26 mouse cellular contexts compared by ENCODE assay signal in the genomic region with DNA sequence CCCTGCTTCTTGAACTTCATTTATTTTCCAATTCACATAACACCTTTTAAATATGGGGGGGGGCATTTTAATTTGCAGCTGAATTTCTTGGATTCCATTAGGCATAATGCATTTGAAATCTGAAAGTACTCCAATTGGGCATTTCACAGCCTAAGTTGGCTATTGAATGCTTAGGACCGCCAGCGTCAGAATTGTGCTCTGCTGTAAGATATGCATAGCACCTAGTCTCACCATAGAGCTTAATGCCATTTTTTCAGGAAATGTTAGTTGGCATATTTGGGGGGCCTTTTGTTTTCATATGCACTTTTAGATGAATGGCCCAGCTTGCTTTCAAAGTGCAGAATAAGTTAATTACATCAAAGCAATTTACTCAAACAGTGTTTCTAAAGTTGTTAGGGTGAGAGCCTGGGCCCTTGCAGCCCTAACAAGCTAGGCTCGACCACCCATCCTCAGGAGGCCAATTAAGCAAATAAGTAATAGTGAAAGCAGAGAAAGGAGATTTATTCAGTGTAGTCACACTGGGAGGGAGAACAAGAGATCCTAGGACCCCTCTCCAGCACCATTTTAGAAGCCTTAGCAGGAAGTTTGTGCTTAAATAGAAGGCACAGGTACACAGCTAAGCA. TPM values are rescaled to one million over a fixed set of nuclear protein-coding genes. Genes with fewer than 3 reads are reported as not detected.
DNase-seq lines count a peak whose midpoint lies in the region; ATAC-seq and TF ChIP-seq lines count a peak whose summit lies in the region.
"Had no signal": no experiment of that assay in that cellular context is flagged by ENCODE, and none has a peak within 500 bp of the region (broad histone marks: within the 10 kb centered on the region; RNA-seq: fewer than 3 reads in every experiment).

No protein-coding gene starts in this region.

- H3K36me3 ChIP-seq in forebrain, embryonic 13.5 days (ENCODE audit: poor library complexity, severe bottlenecking): no peaks in the 10 kb centered on the region
- H3K36me3 ChIP-seq in forebrain, embryonic 10.5 days (replicated peaks): no peaks in the 10 kb centered on the region
- no peaks in the 10 kb centered on the region for H3K36me3 ChIP-seq in forebrain, embryonic 15.5 days
- no peaks in the 10 kb centered on the region for H3K36me3 ChIP-seq in forebrain, embryonic 11.5 days (ENCODE audit: control insufficient read depth, insufficient read depth, low read length)
- no peaks in the 10 kb centered on the region for H3K36me3 ChIP-seq in forebrain, postnatal 0 days (ENCODE audit: insufficient read depth)
- H3K36me3 ChIP-seq: embryonic facial prominence, embryonic 13.5 days; embryonic facial prominence, embryonic 15.5 days; G1E had no signal

- no peaks in the 10 kb centered on the region for H3K9me3 ChIP-seq in forebrain, embryonic 13.5 days (replicated peaks)
- H3K9me3 ChIP-seq in forebrain, embryonic 10.5 days: no peaks in the 10 kb centered on the region
- H3K9me3 ChIP-seq in forebrain, embryonic 15.5 days: no peaks in the 10 kb centered on the region
- H3K9me3 ChIP-seq in forebrain, embryonic 11.5 days (ENCODE audit: control insufficient read depth, low read length): no peaks in the 10 kb centered on the region
- no peaks in the 10 kb centered on the region for H3K9me3 ChIP-seq in forebrain, postnatal 0 days (ENCODE audit: low read length)
- H3K9me3 ChIP-seq: embryonic facial prominence, embryonic 13.5 days; embryonic facial prominence, embryonic 15.5 days; G1E had no signal

- no peak overlapping the region for H3K9ac ChIP-seq in forebrain, embryonic 13.5 days
- H3K9ac ChIP-seq in forebrain, embryonic 15.5 days (replicated peaks): no peak overlapping the region
- H3K9ac ChIP-seq in forebrain, embryonic 11.5 days (ENCODE audit: low read length): no peak overlapping the region
- no peak overlapping the region for H3K9ac ChIP-seq in forebrain, postnatal 0 days
- H3K9ac ChIP-seq: embryonic facial prominence, embryonic 13.5 days; embryonic facial prominence, embryonic 15.5 days had no signal

- ATAC-seq in forebrain, embryonic 13.5 days: peak; percentile 50; the same call in 1 of the 2 replicates
- peak; percentile 55; the same call in 1 of the 2 replicates for ATAC-seq in forebrain, embryonic 15.5 days (replicated peaks)
- ATAC-seq in forebrain, embryonic 11.5 days (replicated peaks; ENCODE audit: low FRiP score): no peak; the same call in 1 of the 2 replicates
- ATAC-seq in forebrain, postnatal 0 days: peak; percentile 36; the same call in 1 of the 2 replicates
- ATAC-seq: activated CD4-positive, CD25-positive, alpha-beta regulatory T cell, adult 4 months; CD4-positive, CD25-positive, alpha-beta regulatory T cell, adult 4 months; Patski had no signal

- no peak overlapping the region for H3K4me3 ChIP-seq in forebrain, embryonic 13.5 days
- H3K4me3 ChIP-seq in forebrain, embryonic 10.5 days: no peak overlapping the region
- no peak overlapping the region for H3K4me3 ChIP-seq in forebrain, embryonic 15.5 days
- no peak overlapping the region for H3K4me3 ChIP-seq in forebrain, embryonic 11.5 days (ENCODE audit: low read depth, low read length)
- no peak overlapping the region for H3K4me3 ChIP-seq in forebrain, postnatal 0 days (ENCODE audit: low read depth, low read length)
- H3K4me3 ChIP-seq: embryonic facial prominence, embryonic 13.5 days; embryonic facial prominence, embryonic 15.5 days; erythroblast, embryonic 14.5 days had no signal

- no peaks in the 10 kb centered on the region for H3K4me1 ChIP-seq in forebrain, embryonic 13.5 days
- 0 out of 2 replicates have a peak, but pooled peaks cover 4% of the 10 kb centered on the region for H3K4me1 ChIP-seq in forebrain, embryonic 10.5 days
- no peaks in the 10 kb centered on the region for H3K4me1 ChIP-seq in forebrain, embryonic 15.5 days
- no peaks in the 10 kb centered on the region for H3K4me1 ChIP-seq in forebrain, embryonic 11.5 days (replicated peaks; ENCODE audit: control insufficient read depth, insufficient read depth, low read length)
- no peaks in the 10 kb centered on the region for H3K4me1 ChIP-seq in forebrain, postnatal 0 days (ENCODE audit: insufficient read depth)
- H3K4me1 ChIP-seq: embryonic facial prominence, embryonic 13.5 days; embryonic facial prominence, embryonic 15.5 days had no signal

- DNase-seq in forebrain, embryonic 10.5 days (ENCODE audit: extremely low spot score, low spot score): no peak
- DNase-seq in forebrain, embryonic 11.5 days (ENCODE audit: low spot score): no peak
- DNase-seq in forebrain, postnatal 0 days: peak; percentile 6
- DNase-seq in gastrocnemius, postnatal 4 days (ENCODE audit: low spot score in 2 of 2): no peak
- DNase-seq: adrenal gland, adult 8-10 months; adrenal gland, postnatal 14 days; adrenal gland, postnatal 36 days; B cell, adult 2 months; cerebellum, adult 11 months; cerebellum, adult 18-20 months; cerebellum, adult 8-10 months; cerebellum, adult 9-11 months; cerebellum, postnatal 14 days; cerebellum, postnatal 36 days; embryo, embryonic 11 days had no signal

- peaks cover 46% of the 10 kb centered on the region for H3K27me3 ChIP-seq in forebrain, embryonic 13.5 days
- H3K27me3 ChIP-seq in forebrain, embryonic 10.5 days (ENCODE audit: poor library complexity, severe bottlenecking): peaks cover 40% of the 10 kb centered on the region; the same call in 1 of the 2 replicates
- peaks cover 13% of the 10 kb centered on the region for H3K27me3 ChIP-seq in forebrain, embryonic 15.5 days
- H3K27me3 ChIP-seq in forebrain, embryonic 11.5 days (ENCODE audit: control insufficient read depth, insufficient read depth, low read length): no peaks in the 10 kb centered on the region; the same call in 1 of the 2 replicates
- no peaks in the 10 kb centered on the region for H3K27me3 ChIP-seq in forebrain, postnatal 0 days (ENCODE audit: insufficient read depth, low read length)
- H3K27me3 ChIP-seq: CH12.LX; embryonic facial prominence, embryonic 13.5 days; embryonic facial prominence, embryonic 15.5 days; Patski had no signal

- WGBS in forebrain, embryonic 13.5 days: 11% methylated on average over 3 of the region's 3 CpGs
- 55% methylated on average over 3 of the region's 3 CpGs for WGBS in forebrain, embryonic 10.5 days
- WGBS in forebrain, embryonic 15.5 days: 8% methylated on average over 3 of the region's 3 CpGs
- 36% methylated on average over 3 of the region's 3 CpGs for WGBS in forebrain, embryonic 11.5 days
- WGBS in forebrain, postnatal 0 days: 24% methylated on average over 3 of the region's 3 CpGs

- no peak overlapping the region for H3K27ac ChIP-seq in forebrain, embryonic 13.5 days
- H3K27ac ChIP-seq in forebrain, embryonic 10.5 days: no peak overlapping the region
- H3K27ac ChIP-seq in forebrain, embryonic 15.5 days (replicated peaks): no peak overlapping the region
- H3K27ac ChIP-seq in forebrain, embryonic 11.5 days (ENCODE audit: low read depth, low read length): no peak overlapping the region
- H3K27ac ChIP-seq in forebrain, postnatal 0 days (ENCODE audit: low read depth, low read length): no peak overlapping the region
- H3K27ac ChIP-seq: embryonic facial prominence, embryonic 13.5 days; embryonic facial prominence, embryonic 15.5 days had no signal

- no peak overlapping the region for H3K4me2 ChIP-seq in forebrain, embryonic 13.5 days
- no peak overlapping the region for H3K4me2 ChIP-seq in forebrain, embryonic 15.5 days (replicated peaks)
- no peak overlapping the region for H3K4me2 ChIP-seq in forebrain, embryonic 11.5 days (ENCODE audit: low read depth, low read length, severe bottlenecking)
- H3K4me2 ChIP-seq in forebrain, postnatal 0 days (ENCODE audit: low read depth): no peak overlapping the region
- H3K4me2 ChIP-seq: embryonic facial prominence, embryonic 13.5 days; embryonic facial prominence, embryonic 15.5 days had no signal

- no peak for TF ChIP-seq CTCF in forebrain, postnatal 0 days (IDR thresholded peaks at IDR 0.05; ENCODE audit: low read depth)

RNA-seq across cellular contexts. Expression of gene Spag6, which starts 28.5 kb away (rescaled TPM):
- polyA plus RNA-seq in forebrain, embryonic 13.5 days (2015; fragmentation: Nextera tagmentation; extraction: Ambion mirVana): 0.20 and 0.32 TPM in 2 replicates
- not detected in 2 replicates for polyA plus RNA-seq in forebrain, embryonic 10.5 days (2016; fragmentation: Nextera tagmentation; extraction: Ambion mirVana)
- 0.09 TPM in 1 of 2 replicates, not detected in the other for polyA plus RNA-seq in forebrain, embryonic 15.5 days (2015; fragmentation: Nextera tagmentation; extraction: Ambion mirVana)
- 0.21 and 0.44 TPM in 2 replicates for polyA plus RNA-seq in forebrain, embryonic 11.5 days (2014; fragmentation: Nextera tagmentation; extraction: Ambion mirVana)
- total RNA-seq in forebrain, postnatal 0 days (2014; rRNA removed): not detected in 2 replicates
- polyA plus RNA-seq in forebrain, postnatal 0 days (2015; fragmentation: Nextera tagmentation; extraction: Ambion mirVana): 0.06 and 0.21 TPM in 2 replicates
- total RNA-seq in gastrocnemius, postnatal 4 days (2021): 1 to 10 TPM in 1 of 2 experiments, under 1 TPM in 1; 0.39 to 1.1 TPM
- total RNA-seq: common myeloid progenitor, adult 5-6 weeks had no signal
- polyA plus RNA-seq: activated CD4-positive, CD25-positive, alpha-beta regulatory T cell, adult 4 months; CD4-positive, CD25-positive, alpha-beta regulatory T cell, adult 4 months; embryonic facial prominence, embryonic 15.5 days; erythroblast, embryonic 14.5 days had no signal

RNA-seq across cellular contexts. Expression of gene Bmi1, which starts 45.5 kb away (rescaled TPM):
- 34.4 and 35.5 TPM in 2 replicates for polyA plus RNA-seq in forebrain, embryonic 13.5 days (2015; fragmentation: Nextera tagmentation; extraction: Ambion mirVana)
- polyA plus RNA-seq in forebrain, embryonic 10.5 days (2016; fragmentation: Nextera tagmentation; extraction: Ambion mirVana): 25.9 and 28.3 TPM in 2 replicates
- 38.0 and 39.8 TPM in 2 replicates for polyA plus RNA-seq in forebrain, embryonic 15.5 days (2015; fragmentation: Nextera tagmentation; extraction: Ambion mirVana)
- 44.4 and 47.5 TPM in 2 replicates for polyA plus RNA-seq in forebrain, embryonic 11.5 days (2014; fragmentation: Nextera tagmentation; extraction: Ambion mirVana)
- total RNA-seq in forebrain, postnatal 0 days (2014; rRNA removed): 92.2 and 94.7 TPM in 2 replicates
- 17.4 and 21.4 TPM in 2 replicates for polyA plus RNA-seq in forebrain, postnatal 0 days (2015; fragmentation: Nextera tagmentation; extraction: Ambion mirVana)
- 10 to 100 TPM; 25.3 to 29.2 TPM for total RNA-seq in gastrocnemius, postnatal 4 days (2021)

RNA-seq across cellular contexts. Expression of gene Commd3, which starts 50.1 kb away (rescaled TPM):
- polyA plus RNA-seq in forebrain, embryonic 13.5 days (2015; fragmentation: Nextera tagmentation; extraction: Ambion mirVana): 211 and 226 TPM in 2 replicates
- polyA plus RNA-seq in forebrain, embryonic 10.5 days (2016; fragmentation: Nextera tagmentation; extraction: Ambion mirVana): 87.4 and 90.9 TPM in 2 replicates
- polyA plus RNA-seq in forebrain, embryonic 15.5 days (2015; fragmentation: Nextera tagmentation; extraction: Ambion mirVana): 263 and 266 TPM in 2 replicates
- polyA plus RNA-seq in forebrain, embryonic 11.5 days (2014; fragmentation: Nextera tagmentation; extraction: Ambion mirVana): 123 and 134 TPM in 2 replicates
- 164 and 184 TPM in 2 replicates for total RNA-seq in forebrain, postnatal 0 days (2014; rRNA removed)
- polyA plus RNA-seq in forebrain, postnatal 0 days (2015; fragmentation: Nextera tagmentation; extraction: Ambion mirVana): 256 and 334 TPM in 2 replicates
- total RNA-seq in gastrocnemius, postnatal 4 days (2021): 100 to 1,000 TPM; 117 to 119 TPM
